Mouse (Mus musculus) embryonic stem cell, embryonic (primary cell): Measurements from ENCODE around the gene Arrb2.

Experiments used
- CTCF ChIA-PET, 4 experiments: fragments of 300-600 bp in 2 of 4; fragments of 350-600 bp in 2 of 4; sonication (Branson Sonifier 250); formaldehyde crosslinking; loops; one replicate each; lab custom pipeline; 2022; ENCODE audit warnings: inconsistent platforms in 2 of 4; lab: Charles Lee
- POLR2A ChIA-PET, 4 experiments: fragments of 300-600 bp in 2 of 4; fragments of 350-600 bp in 2 of 4; sonication (Branson Sonifier 250); formaldehyde crosslinking; loops; one replicate each; lab custom pipeline; 2022; ENCODE audit warnings: antibody characterized with exemption in 4 of 4, inconsistent platforms in 1 of 4; lab: Charles Lee

Arrb2 gene

DNA sequence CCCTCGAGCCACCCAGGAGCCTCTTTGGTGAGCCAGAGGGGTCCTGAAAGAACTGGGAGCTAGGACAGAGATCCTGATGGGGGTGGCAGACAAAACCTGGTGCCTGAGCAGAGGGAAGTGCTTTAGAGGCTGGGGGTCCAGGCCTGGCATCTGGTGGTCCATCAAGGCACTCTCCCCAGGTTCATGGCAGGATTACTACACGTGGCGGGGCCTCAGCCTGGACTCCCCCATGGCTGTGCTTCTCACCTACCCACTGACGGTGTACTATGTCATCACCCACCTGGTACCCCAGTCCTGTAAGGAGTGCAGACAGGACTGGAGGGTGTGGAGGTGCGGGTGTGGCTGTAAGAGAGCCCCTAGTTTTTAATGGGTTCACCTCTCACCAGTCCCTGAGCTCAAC lies 31.5 kb downstream of the Arrb2 start:
- CTCF ChIA-PET, result interaction anchor here in 2 of 4 experiments (0.5 to 1.8 kb wide), 4 partner anchors 12 to 221 kb away, joined by 4 to 6 read pairs (median 5); no protein-coding TSS in a partner anchor

DNA sequence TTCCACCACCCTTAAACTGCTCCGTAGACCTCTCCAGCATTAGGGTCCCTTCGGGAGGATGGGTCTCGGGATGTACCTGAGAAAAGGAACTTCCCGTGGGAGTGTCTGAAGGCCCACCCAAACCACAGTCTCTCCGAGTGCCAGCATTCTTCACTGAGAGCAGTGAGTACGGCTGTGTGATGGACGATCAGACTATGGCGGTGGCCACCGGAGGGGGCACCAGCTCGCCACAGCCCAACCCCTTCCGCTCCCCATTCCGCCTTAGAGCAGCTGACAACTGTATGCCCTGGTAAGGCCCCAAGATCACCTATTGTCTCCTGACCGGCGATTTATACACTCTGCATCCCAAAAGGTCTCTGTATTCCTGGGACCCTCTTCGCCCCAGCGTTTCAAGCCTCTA lies 32.8 kb downstream of the Arrb2 start:
- ChIA-PET CTCF (interaction anchor here (0.6 to 2.2 kb wide), 12 partner anchors 12 to 319 kb away, joined by 3 to 7 read pairs (median 4); partner anchors contain the start of genes Arrb2 (in 1 of the 4) and Med11 (in 1 of the 4)), POLR2A (interaction anchor here (0.6 to 3.1 kb wide), 26 partner anchors 10 to 444 kb away, joined by 3 to 21 read pairs (median 3); partner anchors contain the start of genes Psmb6 (in 3 of the 4), Med11 (in 2 of the 4), Pelp1 (in 2 of the 4) and Rnf167 (in 2 of the 4))

More for the DNA sequence above, 31.5 kb downstream of the Arrb2 start:
- POLR2A ChIA-PET, result interaction anchor here in 2 of 4 experiments (0.7 to 2.8 kb wide), 4 partner anchors 11 to 242 kb away, joined by 3 to 15 read pairs (median 4); partner anchors contain the start of gene Med11 (in 1 of the 2)

DNA sequence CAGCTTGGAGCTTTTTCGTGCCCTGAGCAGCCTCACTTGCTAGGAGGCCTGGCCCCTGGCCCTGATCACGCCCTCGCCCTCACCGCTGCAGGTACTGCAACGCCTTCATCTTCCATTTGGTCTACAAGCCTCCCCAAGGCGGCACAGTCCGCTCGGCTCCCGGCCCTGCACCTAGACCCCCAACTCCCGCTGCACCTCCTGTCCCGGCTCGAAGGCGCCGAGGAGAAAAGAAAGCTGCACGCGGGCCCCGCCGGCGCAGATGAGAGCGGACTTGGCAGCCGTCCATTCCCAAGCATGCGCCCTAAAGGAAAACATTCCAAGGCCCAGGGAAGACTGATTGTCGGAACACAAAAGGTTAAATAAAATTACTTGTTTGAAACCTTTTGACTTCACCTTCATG lies 33.4 kb downstream of the Arrb2 start:
- CTCF ChIA-PET, result interaction anchor here (0.6 to 2.2 kb wide), 11 partner anchors 12 to 319 kb away, joined by 3 to 7 read pairs (median 4); partner anchors contain the start of gene Arrb2 (in 1 of the 4)

DNA sequence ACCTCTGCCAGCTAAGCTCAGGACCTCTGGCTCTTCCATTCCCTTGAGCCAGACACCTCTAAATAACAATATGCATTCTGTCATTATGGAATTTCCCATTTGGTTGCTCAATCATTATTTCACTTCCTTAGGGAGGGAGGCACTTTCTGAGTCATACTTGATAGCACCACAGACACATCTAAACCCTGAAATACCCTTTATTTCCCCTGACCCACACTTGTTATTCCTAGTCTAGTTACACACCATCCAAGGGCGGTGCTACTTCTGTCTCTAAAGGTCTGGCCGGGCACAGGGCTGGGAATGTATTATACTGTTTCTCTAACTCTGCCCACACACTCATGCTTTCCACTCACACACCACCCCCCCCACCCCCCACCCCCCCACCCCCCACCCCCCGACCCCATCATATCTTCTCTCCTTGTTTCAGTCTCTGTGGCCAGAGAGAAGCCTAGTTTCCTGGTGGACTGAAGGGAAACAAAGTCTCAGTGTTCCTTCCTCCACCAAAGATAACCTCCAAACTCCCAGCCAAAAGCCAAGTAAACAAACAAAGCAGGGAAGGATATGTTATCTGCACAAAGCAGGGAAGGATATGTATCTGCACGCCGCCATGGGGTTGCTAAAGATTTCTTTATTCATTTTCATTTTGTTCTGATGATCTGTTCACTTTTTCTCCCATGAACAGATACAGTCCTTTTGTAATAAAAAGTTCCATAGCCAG lies 35.6 kb downstream of the Arrb2 start:
- ChIA-PET POLR2A (no interaction called here), CTCF (no interaction called here)

More for the DNA sequence above, 33.4 kb downstream of the Arrb2 start:
- POLR2A ChIA-PET, result interaction anchor here (0.6 to 3.1 kb wide), 24 partner anchors 11 to 225 kb away, joined by 3 to 21 read pairs (median 3); partner anchors contain the start of genes Psmb6 (in 3 of the 4), Med11 (in 2 of the 4), Arrb2 (in 1 of the 4) and Pelp1 (in 1 of the 4)

DNA sequence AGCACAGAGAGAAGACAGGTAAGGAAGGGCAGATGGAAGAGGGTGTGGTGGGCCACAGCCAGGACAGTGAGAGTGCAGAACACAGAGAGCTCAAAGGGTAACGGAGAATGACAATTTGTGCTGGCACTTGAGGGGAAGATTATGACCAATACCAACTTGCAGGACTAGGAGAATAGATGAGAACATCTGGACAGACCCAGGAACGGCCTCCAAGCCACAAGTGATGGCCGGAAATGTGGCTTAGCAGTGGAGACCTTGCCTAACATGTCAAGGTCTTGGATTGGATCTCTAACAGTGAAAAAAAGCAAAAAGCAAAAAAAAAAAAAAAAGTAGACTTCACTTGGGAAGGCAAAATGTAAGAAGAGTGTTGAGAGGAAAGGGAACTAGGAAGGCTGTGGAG lies 37.3 kb downstream of the Arrb2 start:
- CTCF ChIA-PET, result no interaction called here
- POLR2A ChIA-PET, result no interaction called here

DNA sequence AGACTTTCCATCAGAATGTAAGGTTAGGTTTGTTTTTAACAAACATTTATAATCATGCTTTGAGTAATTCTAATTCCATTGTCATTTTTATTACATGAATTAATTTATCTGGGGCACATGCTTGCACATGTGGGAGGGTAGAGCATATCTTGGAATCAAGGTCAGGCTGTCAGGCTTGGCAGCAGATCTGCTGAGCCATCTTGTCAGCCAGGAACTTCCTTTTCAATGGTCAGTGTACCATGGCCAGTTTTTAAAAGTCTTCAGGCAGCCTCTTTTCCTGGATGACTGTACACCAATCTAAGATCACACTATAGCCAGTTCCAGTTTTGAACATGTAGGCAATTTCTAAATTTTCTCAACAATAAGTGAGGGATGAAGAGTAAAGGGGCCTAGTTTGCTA lies 40.3 kb downstream of the Arrb2 start:
- CTCF ChIA-PET, result interaction anchor here in 1 of 4 experiments (0.6 kb wide), 1 partner anchor 30 kb away, joined by 4 read pairs; no protein-coding TSS in a partner anchor
- POLR2A ChIA-PET, result interaction anchor here in 2 of 4 experiments (0.6 kb wide), 2 partner anchors 34 to 356 kb away, joined by 4 to 6 read pairs; no protein-coding TSS in a partner anchor

DNA sequence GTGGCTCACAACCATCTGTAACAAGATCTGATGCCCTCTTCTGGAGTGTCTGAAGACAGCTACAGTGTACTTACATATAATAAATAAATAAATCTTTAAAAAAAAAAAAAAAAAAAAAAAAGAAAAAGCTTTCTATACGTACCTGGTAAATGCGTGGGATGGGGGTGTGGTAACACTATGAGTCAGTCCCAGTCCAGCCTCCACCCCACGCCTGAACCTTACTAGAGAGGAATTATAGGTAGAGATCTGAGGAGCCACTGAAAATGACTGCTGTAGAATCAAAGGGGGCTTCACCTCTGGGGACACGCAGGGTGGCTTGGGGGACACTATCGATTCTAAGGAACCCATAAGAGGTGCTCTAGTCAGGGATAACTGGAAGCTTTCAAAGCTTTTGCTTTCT lies 40.9 kb downstream of the Arrb2 start:
- CTCF ChIA-PET, result interaction anchor here in 1 of 4 experiments (0.6 to 1.0 kb wide), 2 partner anchors 30 to 41 kb away, joined by 3 to 4 read pairs; partner anchors contain the start of gene Arrb2
- POLR2A ChIA-PET, result interaction anchor here in 2 of 4 experiments (0.6 kb wide), 2 partner anchors 33 to 356 kb away, joined by 4 to 6 read pairs; no protein-coding TSS in a partner anchor

DNA sequence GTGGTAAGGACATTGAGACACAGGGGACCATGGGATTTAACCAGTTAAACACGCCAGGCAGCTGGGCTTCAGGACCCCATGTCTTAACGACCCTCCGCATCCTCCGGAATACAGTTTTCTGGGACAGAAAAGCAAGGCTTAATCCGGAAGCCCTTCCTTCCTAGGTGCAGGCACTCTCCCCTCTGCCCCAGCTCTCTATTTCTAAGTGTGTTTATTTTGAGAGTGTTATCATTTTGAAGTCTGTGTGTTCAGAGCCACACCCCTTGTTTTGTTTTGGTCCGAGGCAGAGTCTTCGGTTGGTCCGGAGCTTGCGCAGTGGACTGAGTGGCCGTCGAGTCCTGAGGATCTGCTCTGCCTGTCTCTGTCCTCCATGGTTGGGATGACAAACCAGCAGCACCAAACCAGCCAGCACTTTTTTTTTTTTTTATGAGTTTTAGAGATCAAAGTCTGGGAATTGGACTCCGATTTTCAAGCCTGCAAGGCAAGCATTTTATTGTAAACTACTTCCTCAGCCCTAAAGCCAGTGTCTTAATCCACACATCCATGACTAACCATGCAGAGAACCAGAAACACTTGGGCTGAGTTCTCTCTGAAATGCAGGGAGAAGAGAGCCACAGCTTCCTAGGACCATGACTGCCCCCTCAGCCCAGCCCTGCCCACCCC lies 42.6 kb downstream of the Arrb2 start:
- POLR2A ChIA-PET, result no interaction called here
- CTCF ChIA-PET, result no interaction called here

DNA sequence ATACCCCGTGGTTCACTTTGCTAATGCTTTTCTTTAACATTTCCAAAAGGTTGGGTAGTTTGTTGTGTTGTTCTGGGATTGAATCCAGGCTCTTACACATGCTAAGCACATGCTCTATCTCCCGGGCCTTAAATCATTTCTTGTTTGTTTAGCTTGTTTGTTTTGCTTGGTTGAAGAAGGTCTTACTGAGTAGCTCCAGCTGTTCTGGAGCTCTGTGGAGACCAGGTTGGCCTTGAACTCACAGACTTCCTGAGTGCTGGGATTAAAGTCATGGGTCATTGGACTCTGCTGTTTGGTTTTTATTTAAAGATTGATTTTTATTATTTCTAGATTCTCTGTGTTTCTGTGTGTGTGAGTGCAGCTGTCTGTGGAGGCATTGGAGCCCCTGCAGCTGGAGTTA lies 53.1 kb downstream of the Arrb2 start:
- POLR2A ChIA-PET, result interaction anchor here in 1 of 4 experiments (1.1 kb wide), 1 partner anchor 130 kb away, joined by 3 read pairs; the partner anchor contains the start of gene 4930544D05Rik

DNA sequence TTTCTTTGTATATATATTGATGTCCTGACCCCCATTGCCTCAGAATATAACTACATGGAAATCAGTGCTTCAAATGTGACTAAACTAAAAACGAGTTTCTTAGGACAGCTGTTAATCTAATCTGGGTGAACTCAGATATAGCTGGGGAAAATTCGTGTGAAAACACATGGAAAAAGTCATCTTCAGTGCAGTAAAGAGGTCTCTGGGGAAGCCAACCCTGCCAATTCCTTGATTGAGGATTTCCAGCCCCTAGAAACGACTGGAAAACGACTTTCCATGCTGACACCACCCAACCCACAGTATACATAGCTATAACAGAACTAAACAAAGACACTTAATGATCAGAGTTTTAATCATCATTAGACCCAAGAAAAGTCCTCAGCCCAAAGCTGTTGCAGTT lies 55.4 kb downstream of the Arrb2 start:
- POLR2A ChIA-PET, result no interaction called here
- CTCF ChIA-PET, result interaction anchor here in 2 of 4 experiments (0.5 to 1.1 kb wide), 2 partner anchors 35 to 232 kb away, joined by 3 read pairs; no protein-coding TSS in a partner anchor

More for the DNA sequence above, 53.1 kb downstream of the Arrb2 start:
- CTCF ChIA-PET, result no interaction called here

DNA sequence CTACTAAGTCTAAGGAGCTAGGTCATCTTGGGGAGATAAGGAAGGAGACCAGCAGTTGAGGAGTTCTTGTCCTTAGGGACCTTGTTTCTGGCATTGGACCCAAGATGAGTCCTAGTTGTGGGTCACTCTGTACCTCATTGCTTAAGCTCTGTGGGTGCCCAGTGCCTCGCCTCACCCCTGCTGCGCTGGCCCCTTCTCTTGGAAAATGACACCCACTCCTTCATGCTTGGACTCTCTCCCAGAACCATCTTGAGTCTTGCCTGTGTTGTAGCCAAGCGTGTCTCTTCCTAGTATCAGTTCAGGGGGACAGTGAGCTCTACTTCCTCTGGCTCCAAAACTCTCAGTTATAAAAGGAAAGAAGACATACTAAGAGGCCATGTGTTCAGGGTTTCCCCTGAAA lies 56.7 kb downstream of the Arrb2 start:
- CTCF ChIA-PET, result interaction anchor here in 1 of 4 experiments (0.9 kb wide), 1 partner anchor 13 kb away, joined by 4 read pairs; no protein-coding TSS in a partner anchor
- POLR2A ChIA-PET, result no interaction called here

DNA sequence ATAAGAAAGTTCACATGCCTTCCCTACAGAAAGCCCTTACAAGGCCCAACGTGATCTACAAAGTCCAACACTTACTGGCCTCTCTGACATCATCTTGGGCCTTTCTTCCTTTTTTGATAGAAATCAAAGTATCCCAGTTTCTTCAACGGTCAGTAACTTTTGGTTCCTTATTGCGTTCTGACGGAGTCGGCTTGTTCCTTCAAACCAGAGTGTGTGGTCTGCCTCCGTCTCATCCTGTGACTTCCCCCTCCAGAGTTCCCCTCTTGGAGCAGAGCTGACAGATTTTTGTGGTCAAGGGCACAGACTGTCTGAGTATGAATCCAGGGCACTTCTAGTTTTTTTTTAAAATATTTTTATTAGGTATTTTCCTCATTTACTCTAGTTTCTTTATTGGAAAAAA lies 57.2 kb downstream of the Arrb2 start:
- ChIA-PET CTCF (interaction anchor here in 1 of 4 experiments (0.6 kb wide), 1 partner anchor 29 kb away, joined by 3 read pairs; no protein-coding TSS in a partner anchor), POLR2A (interaction anchor here in 1 of 4 experiments (0.7 kb wide), 1 partner anchor 491 kb away, joined by 3 read pairs; no protein-coding TSS in a partner anchor)
